Mouse (Mus musculus) cerebellum, adult 2 months (tissue): ENCODE measurements around the gene Phf2. TPM values are rescaled to one million over a fixed set of nuclear protein-coding genes. Genes with fewer than 3 reads are reported as not detected.

Experiments
- DNase-seq, 2 experiments: peaks; one replicate each; pipeline ENCODE4 v3.0.0; 2021
- H3K27ac ChIP-seq: fragments of 200-500 bp; 2 replicates; pipeline ENCODE4 v1.5.1; 2012; ENCODE audit warnings: low read length, control low read depth, inconsistent platforms; ENCODE audit not compliant: insufficient read depth
- H3K27me3 ChIP-seq: fragments of 200-500 bp; 2 replicates; pipeline ENCODE4 v1.6.1; 2012; ENCODE audit warnings: inconsistent platforms, mild to moderate bottlenecking, low read length, moderate library complexity; ENCODE audit not compliant: control insufficient read depth, insufficient read depth
- H3K4me1 ChIP-seq: fragments of 200-500 bp; 2 replicates; pipeline ENCODE4 v1.6.1; 2011; ENCODE audit warnings: low read length; ENCODE audit not compliant: control insufficient read depth, insufficient read depth
- H3K4me3 ChIP-seq: fragments of 200-500 bp; replicated peaks from 2 replicates; pipeline ENCODE3; 2011; ENCODE audit warnings: mild to moderate bottlenecking, low read depth, low read length, control low read depth; ENCODE audit not compliant: insufficient read depth
- CTCF ChIP-seq: fragments of 200-500 bp; IDR thresholded peaks from 2 replicates; pipeline ENCODE4 v1.5.1; 2011; ENCODE audit warnings: low read depth, mild to moderate bottlenecking, control low read depth, low read length, moderate library complexity, borderline replicate concordance; ENCODE audit not compliant: insufficient read depth
- POLR2A ChIP-seq: fragments of 200-500 bp; IDR thresholded peaks from 2 replicates; pipeline ENCODE4 v1.6.1; 2011; ENCODE audit warnings: low read length, control low read depth, borderline replicate concordance; ENCODE audit not compliant: insufficient read depth
- WGBS: fragments of 180-500 bp; shearing (Covaris S2); methylation state at CpG from one replicate; pipeline ENCODE4 v1.1.7; 2018; 5-methylcytosine and 5-hydroxymethylcytosine counted together
- polyA plus RNA-seq: library from polyadenylated mRNA; depleted of rRNA; stranded (reverse); fragments of >200 nt; gene quantifications from 2 replicates; pipeline ENCODE4 v1.2.3, GENCODE M21; 2012

The Phf2 gene
- polyA plus RNA-seq, 1 experiment: 25.9 TPM

GRCm38 (mm10) chr13:48796906-48797305 is 74.0 kb downstream of the Phf2 start:
- Histone ChIP-seq H3K4me1 (peaks cover 12% of the 10 kb centered on the region), H3K27ac (no peak overlapping the region), H3K27me3 (no peaks in the 10 kb centered on the region), H3K4me3 (no peak overlapping the region)
- no peak for TF ChIP-seq CTCF
- no peak for TF ChIP-seq POLR2A
- WGBS: 79% methylated on average over 11 of the region's 11 CpGs
- DNase-seq: no peak

DNA sequence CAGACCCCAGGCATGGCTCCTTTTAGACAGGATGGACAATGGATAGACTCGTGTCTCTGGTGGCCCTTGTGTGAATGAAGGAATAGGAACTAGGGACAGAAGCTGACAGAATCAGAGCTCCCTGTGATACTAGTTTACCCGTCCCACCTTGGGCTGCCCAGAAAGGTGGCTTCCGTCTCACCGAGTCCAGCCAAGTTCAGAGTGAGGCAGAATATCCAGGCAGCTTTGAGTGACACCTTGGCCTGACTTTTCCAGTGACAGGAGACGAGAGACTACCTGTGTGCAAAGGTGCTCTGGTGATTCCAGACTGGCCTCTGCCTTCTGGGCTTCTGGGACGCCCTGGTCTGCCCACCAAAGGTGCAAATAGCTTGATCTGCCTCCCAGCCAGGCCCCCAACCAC is 75.2 kb downstream of the Phf2 start:
- TF ChIP-seq POLR2A (no peak), CTCF (no peak)
- 94% methylated on average over 6 of the region's 6 CpGs for WGBS
- Histone ChIP-seq H3K4me3 (no peak overlapping the region), H3K27me3 (no peaks in the 10 kb centered on the region), H3K4me1 (peaks cover 12% of the 10 kb centered on the region), H3K27ac (no peak overlapping the region)
- DNase-seq: no peak

DNA sequence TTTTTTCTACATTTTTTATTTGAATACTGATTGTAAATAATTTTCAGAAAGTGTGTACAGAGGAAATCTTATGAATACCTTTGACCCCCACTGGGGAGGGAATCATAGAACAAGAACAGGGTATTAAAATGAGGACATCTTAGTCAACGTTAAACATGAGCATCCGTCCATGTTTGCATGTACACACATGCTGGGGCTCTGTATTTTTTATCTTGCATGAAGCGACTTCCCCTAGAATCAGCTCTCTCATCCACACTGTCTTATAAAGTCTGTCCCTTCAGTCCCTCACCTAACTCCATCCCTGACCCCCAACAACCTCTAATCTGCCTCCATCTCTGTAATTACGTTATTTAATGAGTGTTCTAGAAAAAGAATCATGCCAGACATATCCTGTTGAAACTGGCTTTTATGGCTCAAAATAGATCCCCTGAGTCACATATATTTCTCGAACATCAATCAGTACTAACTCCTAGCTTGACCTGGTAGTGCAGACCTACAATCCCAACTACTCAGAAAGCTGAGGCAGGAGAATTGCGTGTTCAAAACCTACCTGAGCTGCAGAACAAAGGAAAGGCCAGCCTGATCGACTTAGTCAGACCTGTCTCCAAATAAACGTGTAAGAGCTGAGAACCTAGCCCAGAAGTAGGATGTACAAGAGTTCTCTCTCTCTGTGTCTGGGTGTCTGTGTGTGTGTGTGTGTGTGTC is 86.2 kb downstream of the Phf2 start:
- Histone ChIP-seq H3K4me1 (no peaks in the 10 kb centered on the region), H3K27ac (no peak overlapping the region), H3K27me3 (no peaks in the 10 kb centered on the region), H3K4me3 (no peak overlapping the region)
- WGBS: 91% methylated on average over 8 of the region's 8 CpGs
- no peak for DNase-seq
- TF ChIP-seq CTCF: no peak
- no peak for TF ChIP-seq POLR2A

DNA sequence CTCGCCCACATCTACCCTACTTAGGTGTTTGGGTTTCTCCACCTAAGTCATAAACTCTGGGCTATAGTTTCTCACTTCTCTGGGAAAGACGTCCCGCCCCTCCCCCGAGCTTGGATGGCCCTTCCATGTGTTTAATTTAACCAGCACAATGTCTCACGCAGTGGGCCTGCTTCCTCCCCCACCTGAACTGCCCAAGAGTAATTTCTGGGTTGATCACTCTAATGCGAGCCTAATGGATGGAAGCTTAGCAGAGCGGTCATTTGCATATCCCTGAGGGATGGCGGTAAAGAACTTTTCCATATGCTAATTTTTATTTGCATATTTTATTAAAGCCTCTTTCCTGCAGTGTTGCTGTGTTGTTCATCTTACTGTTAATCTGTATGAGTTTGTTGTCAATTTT is 86.8 kb downstream of the Phf2 start:
- Histone ChIP-seq H3K27ac (no peak overlapping the region), H3K27me3 (no peaks in the 10 kb centered on the region), H3K4me1 (no peaks in the 10 kb centered on the region), H3K4me3 (no peak overlapping the region)
- TF ChIP-seq CTCF (no peak), POLR2A (no peak)
- WGBS: 68% methylated on average over 8 of the region's 8 CpGs
- DNase-seq: no peak

- H3K27ac ChIP-seq: no peak overlapping the region
- DNase-seq: no peak
- H3K4me3 ChIP-seq: no peak overlapping the region
- TF ChIP-seq CTCF (no peak), POLR2A (no peak)
- H3K27me3 ChIP-seq: no peaks in the 10 kb centered on the region
- WGBS: 55% methylated on average over 27 of the region's 27 CpGs
- no peaks in the 10 kb centered on the region for H3K4me1 ChIP-seq
Measured at GRCm38 (mm10) chr13:48782727-48783725, 87.9 kb downstream of the Phf2 start.

DNA sequence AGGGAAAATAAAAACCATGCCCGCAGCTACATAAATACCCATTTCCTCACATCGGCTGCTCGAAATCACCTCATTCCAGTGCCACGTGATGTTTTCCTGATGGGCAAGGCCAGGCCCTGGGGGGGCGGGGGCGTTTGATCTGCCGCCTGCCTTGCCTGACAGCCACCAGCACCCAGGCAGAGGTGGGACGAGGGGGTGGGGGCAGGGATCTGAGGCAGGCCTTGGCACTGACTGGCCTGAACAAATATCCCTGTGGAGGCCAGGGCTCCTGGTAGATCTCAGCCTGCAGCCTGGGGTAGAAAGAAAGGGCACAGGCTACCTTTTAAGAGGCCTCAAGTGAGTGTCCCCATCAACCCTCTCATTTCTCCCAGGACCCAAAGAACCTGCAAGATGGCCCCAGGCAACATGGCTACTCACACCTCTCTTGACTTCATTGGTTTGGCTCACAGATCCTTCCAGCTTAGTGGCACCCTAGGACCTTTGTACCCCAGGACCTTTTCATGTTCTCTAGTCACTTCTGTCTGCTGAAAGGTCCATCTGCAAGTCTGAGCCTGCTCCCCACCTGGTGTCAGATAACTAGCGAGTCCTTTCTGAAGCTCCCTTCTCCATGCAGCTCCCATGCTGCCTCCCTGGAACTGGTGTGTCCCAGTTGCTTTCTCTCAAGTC is 90.4 kb downstream of the Phf2 start:
- Histone ChIP-seq H3K27ac (no peak overlapping the region), H3K4me3 (no peak overlapping the region), H3K4me1 (no peaks in the 10 kb centered on the region), H3K27me3 (no peaks in the 10 kb centered on the region)
- no peak for DNase-seq
- TF ChIP-seq POLR2A: no peak
- no peak for TF ChIP-seq CTCF
- 64% methylated on average over 9 of the region's 9 CpGs for WGBS

GRCm38 (mm10) chr13:48779592-48780344 is 91.2 kb downstream of the Phf2 start:
- Histone ChIP-seq H3K4me1 (no peaks in the 10 kb centered on the region), H3K4me3 (no peak overlapping the region), H3K27ac (no peak overlapping the region), H3K27me3 (no peaks in the 10 kb centered on the region)
- WGBS: 33% methylated on average over 11 of the region's 11 CpGs
- no peak for TF ChIP-seq CTCF
- no peak for TF ChIP-seq POLR2A
- no peak for DNase-seq
